8 mouse cellular contexts compared by ENCODE assay signal in the genomic region with DNA sequence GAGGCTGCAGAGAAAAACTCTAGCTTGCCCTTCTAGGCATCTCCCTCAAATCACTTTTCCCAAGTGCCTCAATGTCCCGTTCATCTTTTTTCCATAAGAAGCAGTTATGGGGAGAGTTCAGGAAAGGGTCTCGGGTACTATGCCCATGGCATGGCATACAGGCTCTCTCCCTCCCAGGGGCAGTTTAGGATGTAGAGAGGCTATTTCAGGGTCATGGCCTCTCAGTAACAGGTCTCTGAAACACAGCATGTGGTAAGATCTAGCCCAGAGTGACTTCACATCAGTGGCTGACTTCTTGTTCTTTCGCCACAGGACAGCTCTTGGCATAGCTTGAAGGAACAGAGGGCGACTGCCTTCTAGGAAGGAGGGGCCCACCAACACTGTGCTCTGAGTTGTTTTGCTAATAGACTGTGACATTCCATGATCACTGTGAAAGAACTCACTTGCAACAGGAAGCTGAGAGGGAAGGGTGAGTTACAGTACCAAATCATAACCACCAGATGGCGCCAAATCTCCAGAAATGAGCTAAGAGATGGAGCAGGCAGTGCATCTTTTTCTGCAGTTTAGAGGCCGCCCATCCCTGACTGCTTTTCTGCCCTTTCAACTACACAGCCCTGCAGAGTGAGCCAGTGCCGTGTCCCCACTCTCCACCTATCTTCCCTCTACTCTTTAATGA.
DNase-seq lines count a peak whose midpoint lies in the region; ATAC-seq and TF ChIP-seq lines count a peak whose summit lies in the region.

No protein-coding gene starts in this region.

- TF ChIP-seq CTCF in gastrocnemius, adult 2 months (IDR thresholded peaks at IDR 0.05) = peak; percentile 85
- TF ChIP-seq CTCF in spleen, adult 2 months (IDR thresholded peaks at IDR 0.05; ENCODE audit: extremely low read depth, insufficient read depth, insufficient read length, insufficient replicate concordance) = peak; percentile 34; the same call in 1 of the 2 replicates

- no peak overlapping the region for H3K4me2 ChIP-seq in intestine, embryonic 14.5 days (ENCODE audit: low read length)
- no peak overlapping the region for H3K4me2 ChIP-seq in midbrain, embryonic 11.5 days

- no peak for TF ChIP-seq POLR2A in spleen, adult 2 months (IDR thresholded peaks at IDR 0.05; ENCODE audit: low read depth, low read length)

- WGBS in intestine, embryonic 14.5 days = 18% methylated on average over 7 of the region's 7 CpGs
- 18% methylated on average over 7 of the region's 7 CpGs for WGBS in midbrain, embryonic 11.5 days
- WGBS in spleen, adult 2 months = 30% methylated on average over 7 of the region's 7 CpGs

- no peak overlapping the region for H3K27ac ChIP-seq in gastrocnemius, adult 2 months
- H3K27ac ChIP-seq in intestine, embryonic 14.5 days (ENCODE audit: low read depth) = no peak overlapping the region
- H3K27ac ChIP-seq in midbrain, embryonic 11.5 days (ENCODE audit: low read depth, low read length) = no peak overlapping the region
- H3K27ac ChIP-seq in spleen, adult 2 months (ENCODE audit: insufficient read depth, low read length) = no peak overlapping the region

- no peaks in the 10 kb centered on the region for H3K36me3 ChIP-seq in intestine, embryonic 14.5 days (ENCODE audit: control insufficient read depth, insufficient read depth, low read length)
- H3K36me3 ChIP-seq in midbrain, embryonic 11.5 days (ENCODE audit: control insufficient read depth, insufficient read depth, low read length) = no peaks in the 10 kb centered on the region
- no peaks in the 10 kb centered on the region for H3K36me3 ChIP-seq in spleen, adult 2 months (ENCODE audit: control insufficient read depth, insufficient read depth, low read length)

- no peak overlapping the region for H3K9ac ChIP-seq in intestine, embryonic 14.5 days (ENCODE audit: low read length)
- no peak overlapping the region for H3K9ac ChIP-seq in midbrain, embryonic 11.5 days (ENCODE audit: low read length)

- H3K4me3 ChIP-seq in gastrocnemius, adult 2 months = no peak overlapping the region
- no peak overlapping the region for H3K4me3 ChIP-seq in intestine, embryonic 14.5 days (ENCODE audit: low read depth, low read length)
- H3K4me3 ChIP-seq in midbrain, embryonic 11.5 days (ENCODE audit: low read depth, low read length) = no peak overlapping the region
- no peak overlapping the region for H3K4me3 ChIP-seq in spleen, adult 2 months (ENCODE audit: extremely low read depth, insufficient read depth, insufficient read length)

- H3K4me1 ChIP-seq in intestine, embryonic 14.5 days (replicated peaks; ENCODE audit: control insufficient read depth, insufficient read depth, low read length) = no peaks in the 10 kb centered on the region
- no peaks in the 10 kb centered on the region for H3K4me1 ChIP-seq in midbrain, embryonic 11.5 days (ENCODE audit: control insufficient read depth, insufficient read depth, low read length)
- H3K4me1 ChIP-seq in spleen, adult 2 months (ENCODE audit: control insufficient read depth, insufficient read depth, insufficient read length) = no peaks in the 10 kb centered on the region

- intact Hi-C loops in heart, postnatal 25 days (cut with DNase I) = loop anchor here (2.0 to 5.0 kb wide), 5 partner anchors 66 to 1382 kb away; no protein-coding TSS in a partner anchor
- intact Hi-C loops in gastrocnemius, adult 2 months (cut with DNase I) = loop anchor here (5.0 to 10.0 kb wide), 3 partner anchors 144 to 1381 kb away; no protein-coding TSS in a partner anchor
- intact Hi-C loops in left cerebral cortex, postnatal 10 days (cut with DNase I) = loop anchor here (5.0 kb wide), 2 partner anchors 141 to 1391 kb away; no protein-coding TSS in a partner anchor

- no peaks in the 10 kb centered on the region for H3K27me3 ChIP-seq in intestine, embryonic 14.5 days (replicated peaks; ENCODE audit: control insufficient read depth, insufficient read depth, low read length)
- H3K27me3 ChIP-seq in midbrain, embryonic 11.5 days (ENCODE audit: control insufficient read depth, insufficient read depth, low read length) = no peaks in the 10 kb centered on the region
- no peaks in the 10 kb centered on the region for H3K27me3 ChIP-seq in spleen, adult 2 months (ENCODE audit: control insufficient read depth, insufficient read depth, low read length)

- peak; percentile 87 for DNase-seq in heart, adult 11 months
- no peak for DNase-seq in heart, postnatal 25 days (ENCODE audit: low spot score)
- DNase-seq in gastrocnemius, adult 2 months = peak; percentile 66
- peak; percentile 89 for DNase-seq in intestine, embryonic 14.5 days (ENCODE audit: low spot score)
- peak; percentile 72 to 79 for DNase-seq in left cerebral cortex, postnatal 10 days (ENCODE audit: extremely low spot score in 1 of 2, low spot score in 2 of 2)
- DNase-seq in midbrain, embryonic 11.5 days (ENCODE audit: low spot score, missing footprints) = peak; percentile 99
- DNase-seq in spleen, adult 2 months (ENCODE audit: low read depth in 1 of 2, low spot score in 2 of 2) = peak in 1 of 2 experiments; percentile 14

- peak; percentile 78 for ATAC-seq in common myeloid progenitor, adult 5-6 weeks (replicated peaks; ENCODE audit: low read depth, poor library complexity, severe bottlenecking)
- ATAC-seq in intestine, embryonic 14.5 days (replicated peaks; ENCODE audit: low FRiP score, low TSS enrichment, low read depth) = no peak
- ATAC-seq in midbrain, embryonic 11.5 days (ENCODE audit: low FRiP score) = peak; percentile 85

- no peaks in the 10 kb centered on the region for H3K9me3 ChIP-seq in intestine, embryonic 14.5 days (ENCODE audit: control insufficient read depth, low read length)
- no peaks in the 10 kb centered on the region for H3K9me3 ChIP-seq in midbrain, embryonic 11.5 days (ENCODE audit: control insufficient read depth, low read length)
